Mouse (Mus musculus) bone marrow, adult 2 months (tissue): Measurements from ENCODE around the gene Fas.

Experiments
- CTCF ChIP-seq: fragments of 200-500 bp; IDR thresholded peaks from 2 replicates; pipeline ENCODE4 v1.5.1; 2011; ENCODE audit warnings: low read length, control low read depth; ENCODE audit not compliant: control insufficient read depth, insufficient read depth
- POLR2A ChIP-seq: fragments of 200-500 bp; IDR thresholded peaks from 2 replicates; pipeline ENCODE4 v1.6.1; 2011; ENCODE audit warnings: low read depth, mild to moderate bottlenecking, control low read depth, low read length, borderline replicate concordance; ENCODE audit not compliant: control insufficient read depth

DNA sequence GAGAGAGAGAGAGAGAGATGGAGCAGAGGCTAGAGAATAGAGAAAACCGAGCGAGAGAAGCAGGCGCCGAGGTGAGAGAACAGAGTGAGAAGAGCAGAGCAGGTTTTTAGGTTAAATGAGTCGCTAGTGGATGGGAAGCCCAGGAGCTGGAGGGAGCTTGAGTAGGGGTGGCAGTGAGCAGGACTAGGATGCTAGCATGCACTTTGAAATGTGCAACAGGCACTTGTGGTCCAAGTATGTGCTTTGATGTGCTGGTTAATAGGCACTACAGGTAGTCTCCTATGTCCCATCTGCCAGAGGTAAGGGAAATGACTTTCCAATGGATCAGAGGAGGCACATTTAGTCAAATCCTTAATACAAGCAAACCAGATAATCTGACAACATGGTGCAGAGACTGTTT, 1.5 kb downstream of the Fas start:
- TF ChIP-seq CTCF: no peak
- TF ChIP-seq POLR2A: no peak
